Mouse (Mus musculus): ENCODE results near the gene Dcaf1. TPM values are rescaled to one million over a fixed set of nuclear protein-coding genes. Genes with fewer than 3 reads are reported as not detected.

Gene Dcaf1
- total and polyA plus RNA-seq, 3 experiments: 40.9 to 43.9 (median 42.9) TPM

- no peak overlapping the region for H3K9ac ChIP-seq (ENCODE audit: insufficient read depth, low read depth)
- no peaks in the 10 kb centered on the region for H3K9me3 ChIP-seq (replicated peaks; ENCODE audit: low read length)
- in situ Hi-C loops (cut with MboI; ENCODE audit: low pct_ligation_motif_present, low pct_unique_long_range_greater_than_20kb, low sequenced_read_pairs): no loop called here
- H3K27me3 ChIP-seq (replicated peaks): peaks cover 30% of the 10 kb centered on the region
- H3K36me3 ChIP-seq (replicated peaks in 1 of 2; ENCODE audit: control insufficient read depth in 1 of 2, insufficient read depth in 1 of 2, low read length in 1 of 2): no peaks in the 10 kb centered on the region
- no peak for DNase-seq (ENCODE audit: extremely low read depth)
- TF ChIP-seq RCOR1 (conservative IDR thresholded peaks at IDR 0.05; ENCODE audit: low read depth, low read length): no peak
- TF ChIP-seq JUND (conservative IDR thresholded peaks at IDR 0.05; ENCODE audit: low read depth, low read length): no peak
- TF ChIP-seq POLR2A (IDR thresholded peaks at IDR 0.05; ENCODE audit: low read depth, low read length): no peak
- TF ChIP-seq PAX5 (IDR thresholded peaks at IDR 0.05; ENCODE audit: low read length): no peak
- H3K27ac ChIP-seq (ENCODE audit: insufficient read depth, low read depth): no peak overlapping the region
- dilution Hi-C loops (cut with MboI; ENCODE audit: extremely low pct_ligation_motif_present, extremely low pct_unique_long_range_greater_than_20kb, low sequenced_read_pairs): no loop called here
- H3K4me1 ChIP-seq (ENCODE audit: control insufficient read depth in 1 of 2, insufficient read depth in 2 of 2): no peaks in the 10 kb centered on the region
- H3K79me2 ChIP-seq (replicated peaks; ENCODE audit: control insufficient read depth, extremely low read depth, insufficient read depth, poor library complexity, severe bottlenecking): no peaks in the 10 kb centered on the region
- H3K4me3 ChIP-seq (replicated peaks in 1 of 3; ENCODE audit: low read depth in 2 of 3, low read length in 2 of 3, poor library complexity in 1 of 3): no peak overlapping the region
- no peak overlapping the region for H3K4me2 ChIP-seq (ENCODE audit: insufficient read depth, low read depth, poor library complexity, severe bottlenecking)
Measured at GRCm38 (mm10) chr9:106914878-106915277, 93.2 kb downstream of the Dcaf1 start.

Other genes starting within 250 kb of the Dcaf1 start
- gene Iqcf6, start 195.3 kb upstream of the Dcaf1 start, total RNA-seq (2012; rRNA removed): not detected in 2 replicates
- gene Iqcf6, start 195.3 kb upstream of the Dcaf1 start, total RNA-seq (2014; rRNA removed): not detected in 2 replicates
- not detected in 2 replicates for gene Iqcf6, start 195.3 kb upstream of the Dcaf1 start, polyA plus RNA-seq (2012; ENCODE audit: insufficient read length, low read depth)
- gene Grm2, start 165.8 kb upstream of the Dcaf1 start, total RNA-seq (2012; rRNA removed): not detected in 2 replicates
- not detected in 2 replicates for gene Grm2, start 165.8 kb upstream of the Dcaf1 start, total RNA-seq (2014; rRNA removed)
- gene Grm2, start 165.8 kb upstream of the Dcaf1 start, polyA plus RNA-seq (2012; ENCODE audit: insufficient read length, low read depth): not detected in 2 replicates
- gene Tex264, start 135.9 kb upstream of the Dcaf1 start, total RNA-seq (2012; rRNA removed): 33.6 and 45.3 TPM in 2 replicates
- 30.9 and 34.3 TPM in 2 replicates for gene Tex264, start 135.9 kb upstream of the Dcaf1 start, total RNA-seq (2014; rRNA removed)
- 45.2 and 54.8 TPM in 2 replicates for gene Tex264, start 135.9 kb upstream of the Dcaf1 start, polyA plus RNA-seq (2012; ENCODE audit: insufficient read length, low read depth)
- 11.5 and 11.6 TPM in 2 replicates for gene Rad54l2, start 32.7 kb upstream of the Dcaf1 start, total RNA-seq (2012; rRNA removed)
- 7.1 and 7.2 TPM in 2 replicates for gene Rad54l2, start 32.7 kb upstream of the Dcaf1 start, total RNA-seq (2014; rRNA removed)
- gene Rad54l2, start 32.7 kb upstream of the Dcaf1 start, polyA plus RNA-seq (2012; ENCODE audit: insufficient read length, low read depth): 13.3 and 16.5 TPM in 2 replicates
- 17.4 and 26.4 TPM in 2 replicates for gene Rbm15b, start 65.6 kb downstream of the Dcaf1 start, total RNA-seq (2012; rRNA removed)
- 10.9 and 11.4 TPM in 2 replicates for gene Rbm15b, start 65.6 kb downstream of the Dcaf1 start, total RNA-seq (2014; rRNA removed)
- gene Rbm15b, start 65.6 kb downstream of the Dcaf1 start, polyA plus RNA-seq (2012; ENCODE audit: insufficient read length, low read depth): 15.6 and 19.5 TPM in 2 replicates
- gene Manf, start 70.1 kb downstream of the Dcaf1 start, total RNA-seq (2012; rRNA removed): 181 and 385 TPM in 2 replicates
- 292 and 325 TPM in 2 replicates for gene Manf, start 70.1 kb downstream of the Dcaf1 start, total RNA-seq (2014; rRNA removed)
- gene Manf, start 70.1 kb downstream of the Dcaf1 start, polyA plus RNA-seq (2012; ENCODE audit: insufficient read length, low read depth): 330 and 358 TPM in 2 replicates